ENCODE assay signal across 22 mouse cellular contexts in genomic region chr6:126567326-126567725, GRCm38 (mm10). TPM values are rescaled to one million over a fixed set of nuclear protein-coding genes. Genes with fewer than 3 reads are reported as not detected.
"Had no signal": no experiment of that assay in that cellular context is flagged by ENCODE, and none has a peak within 500 bp of the region (broad histone marks: within the 10 kb centered on the region; RNA-seq: fewer than 3 reads in every experiment).

No protein-coding gene starts in this region.

- ATAC-seq: liver, postnatal 0 days; lung, postnatal 0 days had no signal

- DNase-seq: liver, embryonic 13.5 days; liver, postnatal 0 days; lung, adult 2 months; lung, postnatal 14 days; lung, postnatal 36 days; midbrain, embryonic 14.5 days; right cerebral cortex, postnatal 25 days; thymus, adult 2 months; thymus, postnatal 25 days; thymus, postnatal 4 days had no signal

- H3K4me3 ChIP-seq: liver, embryonic 13.5 days; liver, embryonic 15.5 days; lung, embryonic 15.5 days; megakaryocyte, embryonic 14.5 days; midbrain, embryonic 12.5 days; neural tube, embryonic 12.5 days; stomach, embryonic 15.5 days had no signal

- H3K9ac ChIP-seq: liver, embryonic 13.5 days; liver, embryonic 15.5 days; liver, postnatal 0 days; lung, embryonic 15.5 days; midbrain, embryonic 12.5 days; neural tube, embryonic 12.5 days; stomach, embryonic 15.5 days had no signal

- H3K4me1 ChIP-seq: liver, embryonic 13.5 days; liver, embryonic 15.5 days; lung, embryonic 15.5 days; megakaryocyte, embryonic 14.5 days; midbrain, embryonic 12.5 days; neural tube, embryonic 12.5 days; stomach, embryonic 15.5 days had no signal

- H3K36me3 ChIP-seq: liver, embryonic 13.5 days; liver, embryonic 15.5 days; lung, embryonic 15.5 days; midbrain, embryonic 12.5 days; neural tube, embryonic 12.5 days; stomach, embryonic 15.5 days had no signal

- H3K4me2 ChIP-seq: liver, embryonic 13.5 days; liver, embryonic 15.5 days; lung, embryonic 15.5 days; midbrain, embryonic 12.5 days; neural tube, embryonic 12.5 days; stomach, embryonic 15.5 days had no signal

- H3K9me3 ChIP-seq: liver, embryonic 13.5 days; liver, embryonic 15.5 days; lung, embryonic 15.5 days; megakaryocyte, embryonic 14.5 days; midbrain, embryonic 12.5 days; neural tube, embryonic 12.5 days; stomach, embryonic 15.5 days had no signal

- H3K27ac ChIP-seq: liver, embryonic 13.5 days; liver, embryonic 15.5 days; lung, embryonic 15.5 days; macrophage; midbrain, embryonic 12.5 days; neural tube, embryonic 12.5 days; stomach, embryonic 15.5 days; stomach, postnatal 0 days had no signal

- H3K27me3 ChIP-seq: liver, embryonic 13.5 days; liver, embryonic 15.5 days; lung, embryonic 15.5 days; midbrain, embryonic 12.5 days; neural tube, embryonic 12.5 days; stomach, embryonic 15.5 days had no signal

RNA-seq across cellular contexts. Expression of gene Kcna5, which starts 32.1 kb away (rescaled TPM):
- total RNA-seq: megakaryocyte progenitor cell, adult 5-6 weeks; monocyte, adult 5-6 weeks; neutrophil, adult 5-6 weeks had no signal
- polyA plus RNA-seq: macrophage had no signal
